Mouse (Mus musculus) liver, postnatal 0 days (tissue): ENCODE results near the gene 9530003J23Rik. TPM values are rescaled to one million over a fixed set of nuclear protein-coding genes. Genes with fewer than 3 reads are reported as not detected.
"Not testable (repeated sequence)": the region's sequence is repeated elsewhere in the genome, so short reads cannot be mapped to it uniquely, and the experiment has no call there.

Source experiments
- ATAC-seq: fragments of 200-750 bp; cut with Nextera tagmentation; 2 replicates; pipeline ENCODE4 v1.8.0; 2017; ENCODE audit warnings: mild to moderate bottlenecking, moderate library complexity
- DNase-seq: peaks from one replicate; pipeline ENCODE4 v3.0.0-alpha.2; 2016
- H3K27ac ChIP-seq: fragments of 300-500 bp; sonication (generic); 2 replicates; pipeline ENCODE4 v1.5.1; 2014; ENCODE audit warnings: antibody characterized with exemption, moderate library complexity, mild to moderate bottlenecking, low read depth
- H3K27me3 ChIP-seq: fragments of 300-500 bp; sonication (generic); 2 replicates; pipeline ENCODE4 v1.6.1; 2014; ENCODE audit warnings: low read length, control low read depth, mixed read lengths; ENCODE audit not compliant: insufficient read depth
- H3K36me3 ChIP-seq: fragments of 300-500 bp; sonication (generic); replicated peaks from 2 replicates; pipeline ENCODE4 v1.6.1; 2014; ENCODE audit warnings: mild to moderate bottlenecking, control low read depth, low read length, moderate library complexity, mixed read lengths; ENCODE audit not compliant: insufficient read depth
- H3K4me1 ChIP-seq: fragments of 300-500 bp; sonication (generic); 2 replicates; pipeline ENCODE4 v1.6.1; 2014; ENCODE audit warnings: antibody characterized with exemption, mild to moderate bottlenecking, control low read depth; ENCODE audit not compliant: insufficient read depth
- H3K4me2 ChIP-seq: fragments of 300-500 bp; sonication (generic); 2 replicates; pipeline ENCODE4 v1.6.1; 2014; ENCODE audit warnings: low read depth, mild to moderate bottlenecking, low read length, moderate library complexity, mixed read lengths
- H3K4me3 ChIP-seq: fragments of 300-500 bp; sonication (generic); 2 replicates; pipeline ENCODE4 v1.5.1; 2014; ENCODE audit warnings: low read depth, low read length
- H3K9ac ChIP-seq: fragments of 300-500 bp; sonication (generic); replicated peaks from 2 replicates; pipeline ENCODE4 v1.6.1; 2014; ENCODE audit warnings: mild to moderate bottlenecking, moderate library complexity
- H3K9me3 ChIP-seq: fragments of 300-500 bp; sonication (generic); 2 replicates; pipeline ENCODE4 v1.6.1; 2016; ENCODE audit warnings: mild to moderate bottlenecking, control low read depth, low read length, mixed read lengths
- CTCF ChIP-seq: sonication (generic); IDR thresholded peaks from 2 replicates; pipeline ENCODE4 v1.5.1; 2016; ENCODE audit warnings: antibody characterized with exemption, low read depth
- EP300 ChIP-seq: IDR thresholded peaks from 2 replicates; pipeline ENCODE4 v1.6.1; 2016; ENCODE audit warnings: antibody characterized with exemption, low read depth, mild to moderate bottlenecking
- WGBS: fragments of 180-500 bp; shearing (Covaris S2); extraction: QIAGEN DNeasy Blood & Tissue Kit; methylation state at CpG from one replicate; pipeline ENCODE4 v1.1.7; 2014; ENCODE audit not compliant: insufficient replicate concordance; 5-methylcytosine and 5-hydroxymethylcytosine counted together
- polyA plus RNA-seq: library from polyadenylated mRNA; unstranded; fragments of >200 nt; fragmentation: Nextera tagmentation; extraction: Ambion mirVana; gene quantifications from 2 replicates; pipeline ENCODE4 v1.2.1, GENCODE M21; 2015

9530003J23Rik gene
- polyA plus RNA-seq, 1 experiment from 2014 or later = not detected

DNA sequence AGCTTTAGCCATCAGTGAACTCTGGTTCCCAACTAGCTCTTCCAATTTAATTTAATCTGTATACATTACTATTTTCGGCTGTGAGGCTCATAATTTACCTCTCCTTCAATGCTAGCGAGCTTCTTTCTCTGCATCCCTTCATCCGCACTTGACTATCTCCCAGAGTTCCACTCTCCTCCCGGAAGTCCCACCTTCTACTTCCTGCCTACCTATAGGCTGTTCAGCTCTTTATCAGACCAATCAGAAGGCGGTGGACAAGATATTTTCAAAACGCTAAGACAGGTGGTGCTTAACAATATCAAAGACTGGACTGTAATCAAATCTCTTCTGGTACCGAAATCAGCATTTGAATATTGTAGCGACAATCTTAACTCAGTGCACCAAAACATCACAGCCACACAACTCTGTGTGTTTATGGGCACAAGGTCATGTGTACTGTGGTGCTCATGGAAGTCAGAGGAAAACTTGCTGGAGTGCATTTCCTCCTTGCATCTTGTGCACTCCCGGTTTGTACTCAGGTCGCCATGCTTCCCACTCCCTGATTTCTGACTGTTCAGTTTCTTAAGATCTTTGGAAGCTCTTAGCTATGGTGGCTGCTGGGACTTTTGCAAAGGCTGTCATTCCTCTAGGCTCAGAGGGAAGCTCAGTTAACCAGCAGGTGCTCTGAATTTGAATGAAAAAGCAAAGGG is 37.3 kb upstream of the 9530003J23Rik start:
- DNase-seq (peak; percentile 10), ATAC-seq (no peak)
- Histone ChIP-seq H3K4me3 (no peak overlapping the region), H3K36me3 (no peaks in the 10 kb centered on the region), H3K27ac (no peak overlapping the region), H3K9ac (no peak overlapping the region), H3K4me1 (no peaks in the 10 kb centered on the region), H3K4me2 (no peak overlapping the region), H3K27me3 (no peaks in the 10 kb centered on the region), H3K9me3 (no peaks in the 10 kb centered on the region)
- WGBS = 82% methylated on average over 10 of the region's 10 CpGs
- TF ChIP-seq CTCF (no peak), EP300 (no peak)

DNA sequence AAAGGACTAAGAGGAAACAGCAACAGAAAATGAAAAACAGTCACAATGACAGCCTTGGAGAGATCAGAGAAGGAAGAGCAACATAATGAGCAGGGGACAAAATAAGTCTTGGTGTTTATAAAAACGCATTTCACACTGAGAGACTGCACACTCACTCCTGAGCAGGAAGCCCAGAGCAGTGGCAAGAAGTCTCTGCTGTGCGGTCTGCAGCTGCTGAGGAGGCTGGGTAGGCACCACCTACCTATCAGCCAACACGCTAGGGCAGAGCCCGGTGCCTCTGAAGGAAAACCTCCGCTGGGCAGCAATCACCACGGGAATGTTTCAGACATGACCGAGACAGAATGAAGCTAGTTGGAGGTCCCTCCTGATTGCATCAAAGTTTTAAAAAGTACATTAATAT is 36.1 kb upstream of the 9530003J23Rik start:
- not testable (repeated sequence) for H3K9ac ChIP-seq, ATAC-seq, H3K4me1 ChIP-seq, H3K36me3 ChIP-seq, H3K4me2 ChIP-seq, H3K27ac ChIP-seq, H3K27me3 ChIP-seq, H3K9me3 ChIP-seq, H3K4me3 ChIP-seq, DNase-seq
- 30% methylated on average over 3 of the region's 7 CpGs for WGBS

DNA sequence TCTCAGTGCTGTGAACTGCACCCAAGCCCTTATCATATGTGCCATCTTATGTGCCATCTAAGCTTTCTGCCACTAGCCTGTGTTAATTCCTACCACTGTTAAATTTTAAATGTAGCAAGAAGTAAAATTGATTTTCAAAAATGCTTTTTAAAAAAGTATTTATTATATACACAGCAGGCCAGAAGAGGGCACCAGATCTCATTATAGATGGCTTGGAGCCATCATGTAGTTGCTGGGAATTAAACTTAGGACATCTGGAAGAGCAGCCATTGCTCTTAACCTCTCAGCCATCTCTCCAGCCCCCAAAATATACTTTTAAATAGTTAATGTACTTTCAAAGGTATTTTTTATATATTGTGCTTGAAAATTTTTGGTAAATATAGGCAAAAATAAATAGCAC is 33.5 kb upstream of the 9530003J23Rik start:
- peak; percentile 51 for TF ChIP-seq CTCF
- TF ChIP-seq EP300 = no peak
- Histone ChIP-seq H3K4me2 (no peak overlapping the region), H3K27ac (no peak overlapping the region), H3K4me1 (no peaks in the 10 kb centered on the region), H3K9ac (no peak overlapping the region), H3K27me3 (no peaks in the 10 kb centered on the region), H3K4me3 (no peak overlapping the region), H3K36me3 (no peaks in the 10 kb centered on the region), H3K9me3 (no peaks in the 10 kb centered on the region)
- DNase-seq (no peak), ATAC-seq (no peak)

DNA sequence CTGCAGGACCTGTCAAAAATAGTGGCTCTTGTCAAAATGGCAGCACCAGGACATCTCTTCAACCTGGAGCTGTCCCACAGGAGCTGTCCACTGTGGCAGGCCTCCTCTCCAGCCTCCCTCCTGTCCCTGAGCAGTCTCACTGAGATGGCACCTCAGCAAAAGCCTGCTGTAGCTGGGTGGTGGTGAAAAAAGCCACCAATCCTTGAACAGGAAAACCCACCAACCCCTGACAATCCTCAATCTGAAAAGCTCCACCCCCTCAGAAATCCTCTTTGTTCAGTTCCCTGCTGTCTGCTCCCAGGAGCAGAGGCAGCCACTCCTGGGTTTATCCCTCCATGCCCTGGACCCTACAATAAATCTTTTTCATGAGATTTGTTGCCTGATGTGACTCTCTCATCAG is 21.4 kb upstream of the 9530003J23Rik start:
- no peak overlapping the region for H3K4me3 ChIP-seq
- DNase-seq = no peak
- H3K27me3 ChIP-seq = no peaks in the 10 kb centered on the region
- no peaks in the 10 kb centered on the region for H3K36me3 ChIP-seq
- H3K9me3 ChIP-seq = no peaks in the 10 kb centered on the region
- H3K4me1 ChIP-seq = no peaks in the 10 kb centered on the region
- TF ChIP-seq EP300 (no peak), CTCF (no peak)
- H3K4me2 ChIP-seq = no peak overlapping the region
- H3K9ac ChIP-seq = no peak overlapping the region
- no peak overlapping the region for H3K27ac ChIP-seq
- no peak for ATAC-seq

DNA sequence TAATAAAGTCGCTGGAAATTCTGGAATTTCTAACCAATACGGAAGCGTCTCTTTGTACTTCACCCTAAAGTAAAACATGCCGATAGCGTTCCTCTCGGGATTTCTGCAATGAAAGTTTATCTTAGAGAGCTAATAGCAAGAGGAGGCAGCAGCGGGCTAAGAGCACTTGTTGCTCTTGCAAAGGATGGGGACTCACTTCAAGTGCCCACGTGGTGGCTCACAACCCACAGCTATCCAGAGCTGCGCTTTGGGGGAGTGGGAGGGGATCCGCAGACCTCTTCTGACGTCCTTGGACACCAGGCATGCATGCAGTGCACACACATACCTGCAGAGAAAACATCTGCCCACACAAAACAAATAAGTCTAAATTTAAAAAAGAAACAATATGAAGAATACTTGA is 2.6 kb downstream of the 9530003J23Rik start:
- H3K4me3 ChIP-seq = no peak overlapping the region

DNA sequence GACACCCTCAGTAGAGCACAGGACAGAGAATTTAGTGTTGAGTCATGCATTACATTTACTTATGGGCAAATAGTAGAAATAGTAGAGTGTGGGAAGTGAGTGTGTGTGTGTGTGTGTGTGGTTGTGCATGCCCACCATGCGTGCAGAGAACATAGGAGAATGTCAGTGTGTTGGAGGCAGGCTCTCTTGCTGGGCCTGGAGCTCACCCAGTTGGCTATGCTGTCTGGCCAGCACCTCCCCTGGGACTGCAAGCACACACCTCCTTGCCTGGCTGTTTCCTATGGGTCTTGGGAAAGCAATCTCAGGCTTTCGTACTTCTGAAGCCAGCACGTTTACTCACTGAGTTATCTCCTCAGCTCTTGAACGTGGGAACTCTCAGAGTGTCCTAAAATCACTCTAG is 3.7 kb downstream of the 9530003J23Rik start:
- TF ChIP-seq EP300 = no peak
- no peak for TF ChIP-seq CTCF
- no peak for ATAC-seq
- no peak overlapping the region for H3K4me2 ChIP-seq

More for the DNA sequence above, 2.6 kb downstream of the 9530003J23Rik start:
- ATAC-seq (no peak), DNase-seq (no peak)
- no peaks in the 10 kb centered on the region for H3K4me1 ChIP-seq
- no peaks in the 10 kb centered on the region for H3K27me3 ChIP-seq
- no peaks in the 10 kb centered on the region for H3K9me3 ChIP-seq
- H3K27ac ChIP-seq = no peak overlapping the region
- no peaks in the 10 kb centered on the region for H3K36me3 ChIP-seq
- H3K4me2 ChIP-seq = no peak overlapping the region
- TF ChIP-seq CTCF (no peak), EP300 (no peak)
- WGBS = 57% methylated on average over 11 of the region's 11 CpGs
- H3K9ac ChIP-seq = no peak overlapping the region

DNA sequence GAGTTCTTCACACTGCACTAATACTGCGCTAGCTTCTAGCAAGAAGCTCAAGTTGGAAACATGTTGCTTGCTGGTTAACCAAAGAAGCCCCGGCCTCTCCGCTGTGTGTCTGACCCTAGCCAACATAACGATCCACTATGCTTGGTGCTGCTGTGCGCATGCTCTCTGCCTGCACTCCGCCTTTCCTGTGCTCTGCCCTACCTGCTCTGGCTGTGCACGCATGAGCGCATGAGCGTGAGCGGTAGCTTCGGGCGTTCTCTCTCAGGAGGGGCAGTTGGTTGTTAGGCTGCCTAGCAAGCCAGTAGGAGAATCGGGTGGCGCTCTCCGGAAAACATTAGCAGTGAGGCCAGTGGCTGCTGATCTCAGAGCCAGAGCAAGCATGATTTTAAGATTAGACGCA is 8.7 kb downstream of the 9530003J23Rik start:
- H3K9ac ChIP-seq = no peak overlapping the region
- H3K36me3 ChIP-seq = no peaks in the 10 kb centered on the region
- no peak overlapping the region for H3K27ac ChIP-seq
- no peak overlapping the region for H3K4me3 ChIP-seq
- H3K4me2 ChIP-seq = no peak overlapping the region
- peak; percentile 58; the same call in 1 of the 2 replicates for ATAC-seq
- no peaks in the 10 kb centered on the region for H3K9me3 ChIP-seq
- no peaks in the 10 kb centered on the region for H3K27me3 ChIP-seq
- H3K4me1 ChIP-seq = peaks cover 5% of the 10 kb centered on the region
- TF ChIP-seq EP300 (no peak), CTCF (no peak)
- WGBS = 67% methylated on average over 16 of the region's 16 CpGs
- DNase-seq = no peak

More for the DNA sequence above, 3.7 kb downstream of the 9530003J23Rik start:
- Histone ChIP-seq H3K9ac (no peak overlapping the region), H3K9me3 (no peaks in the 10 kb centered on the region), H3K4me1 (no peaks in the 10 kb centered on the region), H3K36me3 (no peaks in the 10 kb centered on the region), H3K27ac (no peak overlapping the region), H3K27me3 (no peaks in the 10 kb centered on the region), H3K4me3 (no peak overlapping the region)
- DNase-seq = no peak
- 54% methylated on average over 4 of the region's 4 CpGs for WGBS
